Mouse (Mus musculus): ENCODE data around the gene Meox1.
A peak's percentile ranks its signal among the peaks of the same experiment; 100 is the strongest.

Meox1 gene

GRCm38 (mm10) chr11:101851042-101851441 lies 43.1 kb downstream of the Meox1 start:
- DNase-seq (ENCODE audit: low spot score), result peak; percentile 66

GRCm38 (mm10) chr11:101849286-101849685 lies 44.9 kb downstream of the Meox1 start:
- DNase-seq (ENCODE audit: low spot score), result peak; percentile 94

- DNase-seq (ENCODE audit: low spot score), result no peak
These were observed 46.7 kb downstream of the Meox1 start for GRCm38 (mm10) chr11:101847509-101847908.

GRCm38 (mm10) chr11:101842773-101843163 lies 51.4 kb downstream of the Meox1 start:
- DNase-seq (ENCODE audit: low spot score), result no peak

- DNase-seq (ENCODE audit: low spot score), result peak; percentile 35
These were observed 52.0 kb downstream of the Meox1 start for GRCm38 (mm10) chr11:101841998-101842772.

- DNase-seq (ENCODE audit: low spot score), result no peak
These were observed 53.8 kb downstream of the Meox1 start for GRCm38 (mm10) chr11:101840405-101840804.

GRCm38 (mm10) chr11:101839426-101839825 lies 54.7 kb downstream of the Meox1 start:
- peak; percentile 63 for DNase-seq (ENCODE audit: low spot score)

GRCm38 (mm10) chr11:101832001-101832400 lies 62.2 kb downstream of the Meox1 start:
- DNase-seq (ENCODE audit: low spot score), result peak; percentile 32

- no peak for DNase-seq (ENCODE audit: low spot score)
These were observed 63.6 kb downstream of the Meox1 start for GRCm38 (mm10) chr11:101830616-101831015.

GRCm38 (mm10) chr11:101830112-101830511 lies 64.1 kb downstream of the Meox1 start:
- peak; percentile 60 for DNase-seq (ENCODE audit: low spot score)

- DNase-seq (ENCODE audit: low spot score), result no peak
These were observed 65.5 kb downstream of the Meox1 start for GRCm38 (mm10) chr11:101828718-101829117.

All from adipocyte (in vitro differentiated cells).